Mouse (Mus musculus): ENCODE results near the gene Foxp4. TPM values are rescaled to one million over a fixed set of nuclear protein-coding genes. Genes with fewer than 3 reads are reported as not detected.

The Foxp4 gene
- polyA plus RNA-seq, 1 experiment = 10.6 TPM

DNA sequence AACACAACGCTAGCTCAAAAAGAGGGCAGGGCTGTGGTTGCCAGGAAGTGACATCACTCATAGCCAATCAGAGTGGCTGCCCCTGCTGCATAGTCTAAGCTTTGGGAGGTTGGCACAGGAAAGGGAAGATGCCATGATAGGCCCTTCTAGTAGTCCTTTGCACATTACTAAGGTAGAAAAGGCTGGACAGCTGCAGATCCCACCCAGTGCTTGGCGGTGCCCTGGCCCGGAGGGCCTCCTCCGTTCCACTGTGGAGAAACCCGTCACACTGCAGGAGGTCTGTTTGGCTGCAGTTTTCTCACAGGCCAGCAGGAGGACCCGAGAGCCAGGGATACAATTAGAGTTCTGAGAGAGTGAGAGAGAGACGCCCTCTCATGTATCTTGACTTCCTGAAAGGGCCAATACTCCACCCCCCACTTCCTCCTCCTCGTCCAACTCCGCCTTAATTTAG lies 51.1 kb downstream of the Foxp4 start:
- no peaks in the 10 kb centered on the region for H3K9me3 ChIP-seq (ENCODE audit: control insufficient read depth, low read length)
- no peaks in the 10 kb centered on the region for H3K27me3 ChIP-seq (ENCODE audit: control insufficient read depth)
- H3K4me1 ChIP-seq (ENCODE audit: control insufficient read depth) = peaks cover 6% of the 10 kb centered on the region
- peaks cover 60% of the 10 kb centered on the region for H3K36me3 ChIP-seq (ENCODE audit: control insufficient read depth)
- TF ChIP-seq TAL1 (IDR thresholded peaks at IDR 0.05; ENCODE audit: low read length) (no peak), GATA1 (IDR thresholded peaks at IDR 0.05; ENCODE audit: low read length) (no peak)
- no peak overlapping the region for H3K4me3 ChIP-seq (replicated peaks)

- no peaks in the 10 kb centered on the region for H3K27me3 ChIP-seq (ENCODE audit: control insufficient read depth)
- no peaks in the 10 kb centered on the region for H3K9me3 ChIP-seq (ENCODE audit: control insufficient read depth, low read length)
- H3K36me3 ChIP-seq (ENCODE audit: control insufficient read depth) = peaks cover 58% of the 10 kb centered on the region
- TF ChIP-seq GATA1 (IDR thresholded peaks at IDR 0.05; ENCODE audit: low read length) = no peak
- no peak for TF ChIP-seq TAL1 (IDR thresholded peaks at IDR 0.05; ENCODE audit: low read length)
- no peak overlapping the region for H3K4me3 ChIP-seq (replicated peaks)
- peaks cover 6% of the 10 kb centered on the region for H3K4me1 ChIP-seq (ENCODE audit: control insufficient read depth)
These were observed 52.0 kb downstream of the Foxp4 start for GRCm38 (mm10) chr17:47872311-47873011.

DNA sequence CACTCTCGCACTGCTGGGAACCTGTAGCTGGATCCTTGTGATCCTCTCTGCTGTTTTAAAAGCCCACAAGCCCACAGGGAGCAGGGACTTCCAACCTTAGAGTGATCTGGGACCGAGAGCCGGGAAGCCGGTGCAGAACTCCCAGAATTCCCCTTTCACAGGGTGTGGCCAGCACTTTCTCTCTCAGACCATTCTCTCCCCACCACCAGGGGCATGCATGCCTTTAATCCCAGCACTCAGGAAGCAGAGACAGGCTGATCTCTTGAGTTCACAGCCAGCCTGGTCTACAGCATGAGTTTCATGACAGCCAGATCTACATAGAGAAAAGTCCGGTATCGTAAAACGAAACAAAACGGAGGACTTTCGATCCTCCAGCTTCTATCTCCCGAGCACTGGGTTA lies 54.6 kb downstream of the Foxp4 start:
- Histone ChIP-seq H3K36me3 (ENCODE audit: control insufficient read depth) (peaks cover 39% of the 10 kb centered on the region), H3K4me3 (replicated peaks) (no peak overlapping the region), H3K27me3 (ENCODE audit: control insufficient read depth) (no peaks in the 10 kb centered on the region), H3K4me1 (ENCODE audit: control insufficient read depth) (peaks cover 6% of the 10 kb centered on the region), H3K9me3 (ENCODE audit: control insufficient read depth, low read length) (no peaks in the 10 kb centered on the region)
- TF ChIP-seq TAL1 (IDR thresholded peaks at IDR 0.05; ENCODE audit: low read length) = no peak
- no peak for TF ChIP-seq GATA1 (IDR thresholded peaks at IDR 0.05; ENCODE audit: low read length)

DNA sequence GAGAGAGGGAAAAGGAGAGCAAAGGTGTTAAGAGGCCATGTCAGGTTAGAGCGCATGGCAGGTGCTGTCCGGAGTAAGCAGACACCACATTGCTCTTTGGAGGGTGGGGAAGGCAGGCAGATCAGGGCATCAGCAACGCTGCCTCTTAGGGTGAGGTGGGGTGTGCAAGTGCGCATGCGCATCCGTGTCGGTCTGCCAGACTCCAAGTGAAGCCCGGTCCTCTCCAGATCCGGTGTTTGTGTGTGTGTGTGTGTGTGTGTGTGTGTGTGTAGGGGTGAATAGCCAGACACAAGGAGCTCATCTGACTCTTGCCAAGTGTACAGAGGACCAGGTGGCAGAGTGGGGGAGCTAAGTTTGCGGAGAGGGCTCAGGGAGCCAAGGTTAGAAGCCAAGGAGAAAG lies 58.4 kb downstream of the Foxp4 start:
- Histone ChIP-seq H3K4me1 (ENCODE audit: control insufficient read depth) (peaks cover 9% of the 10 kb centered on the region), H3K4me3 (replicated peaks) (no peak overlapping the region)
- no peak for TF ChIP-seq TAL1 (IDR thresholded peaks at IDR 0.05; ENCODE audit: low read length)
- no peak for TF ChIP-seq GATA1 (IDR thresholded peaks at IDR 0.05; ENCODE audit: low read length)

DNA sequence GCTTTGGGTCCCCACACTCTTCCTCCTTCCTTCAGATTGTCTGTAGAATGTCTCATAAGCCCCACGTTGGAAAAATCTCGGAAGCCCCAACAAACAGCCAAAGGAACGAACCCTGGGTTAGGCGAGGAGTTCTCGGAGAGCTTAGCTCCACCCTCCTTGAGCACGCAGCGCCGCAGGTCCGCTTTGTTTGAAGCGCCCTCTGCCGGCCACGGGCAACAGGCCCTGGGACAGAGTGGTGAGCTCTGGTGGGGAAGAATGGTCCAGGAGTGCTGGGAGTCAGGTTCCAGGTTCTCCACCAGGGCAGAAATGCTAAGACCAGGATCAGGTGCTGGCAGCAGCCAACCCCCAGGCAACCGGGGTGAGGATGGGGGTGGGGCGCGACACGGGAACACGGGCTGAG lies 59.9 kb downstream of the Foxp4 start:
- Histone ChIP-seq H3K4me3 (replicated peaks) (no peak overlapping the region), H3K27me3 (ENCODE audit: control insufficient read depth) (0 out of 2 replicates have a peak, but pooled peaks cover 2% of the 10 kb centered on the region), H3K9me3 (ENCODE audit: control insufficient read depth, low read length) (no peaks in the 10 kb centered on the region), H3K36me3 (ENCODE audit: control insufficient read depth) (peaks cover 11% of the 10 kb centered on the region), H3K4me1 (ENCODE audit: control insufficient read depth) (peaks cover 9% of the 10 kb centered on the region)
- TF ChIP-seq GATA1 (IDR thresholded peaks at IDR 0.05; ENCODE audit: low read length) (no peak), TAL1 (IDR thresholded peaks at IDR 0.05; ENCODE audit: low read length) (no peak)

More for the DNA sequence above, 58.4 kb downstream of the Foxp4 start:
- H3K36me3 ChIP-seq (ENCODE audit: control insufficient read depth) = peaks cover 24% of the 10 kb centered on the region
- 0 out of 2 replicates have a peak, but pooled peaks cover 2% of the 10 kb centered on the region for H3K27me3 ChIP-seq (ENCODE audit: control insufficient read depth)
- H3K9me3 ChIP-seq (ENCODE audit: control insufficient read depth, low read length) = no peaks in the 10 kb centered on the region

GRCm38 (mm10) chr17:47863437-47863836 lies 61.0 kb downstream of the Foxp4 start:
- no peak for TF ChIP-seq TAL1 (IDR thresholded peaks at IDR 0.05; ENCODE audit: low read length)
- no peak for TF ChIP-seq GATA1 (IDR thresholded peaks at IDR 0.05; ENCODE audit: low read length)
- H3K4me3 ChIP-seq (replicated peaks) = no peak overlapping the region
- peaks cover 9% of the 10 kb centered on the region for H3K4me1 ChIP-seq (ENCODE audit: control insufficient read depth)
- H3K9me3 ChIP-seq (ENCODE audit: control insufficient read depth, low read length) = no peaks in the 10 kb centered on the region
- peaks cover 7% of the 10 kb centered on the region for H3K36me3 ChIP-seq (ENCODE audit: control insufficient read depth)
- 0 out of 2 replicates have a peak, but pooled peaks cover 2% of the 10 kb centered on the region for H3K27me3 ChIP-seq (ENCODE audit: control insufficient read depth)

DNA sequence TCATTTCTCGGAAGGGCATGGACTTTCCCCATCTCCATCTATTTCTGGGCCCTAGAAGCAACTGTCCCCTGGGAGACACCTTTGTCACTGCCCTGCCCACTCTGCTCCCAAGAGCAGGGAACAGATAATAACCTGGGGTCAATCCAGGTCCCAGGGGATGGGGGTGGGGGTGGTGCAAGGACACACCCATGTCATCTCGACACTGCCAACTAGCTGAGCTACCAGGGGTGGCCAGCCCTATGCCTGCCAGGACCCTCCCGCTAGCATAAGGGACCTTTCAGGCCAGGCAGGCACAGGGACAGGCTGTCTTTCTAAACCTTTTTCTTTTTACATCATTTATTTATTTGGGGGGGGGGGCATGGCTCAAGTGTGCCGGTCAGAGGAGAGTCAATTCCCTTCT lies 61.4 kb downstream of the Foxp4 start:
- Histone ChIP-seq H3K4me1 (ENCODE audit: control insufficient read depth) (peaks cover 9% of the 10 kb centered on the region), H3K4me3 (replicated peaks) (no peak overlapping the region), H3K9me3 (ENCODE audit: control insufficient read depth, low read length) (no peaks in the 10 kb centered on the region), H3K36me3 (ENCODE audit: control insufficient read depth) (peaks cover 3% of the 10 kb centered on the region), H3K27me3 (ENCODE audit: control insufficient read depth) (0 out of 2 replicates have a peak, but pooled peaks cover 2% of the 10 kb centered on the region)
- TF ChIP-seq TAL1 (IDR thresholded peaks at IDR 0.05; ENCODE audit: low read length) = no peak

GRCm38 (mm10) chr17:47855544-47855943 lies 68.9 kb downstream of the Foxp4 start:
- Histone ChIP-seq H3K4me3 (replicated peaks) (no peak overlapping the region), H3K9me3 (ENCODE audit: control insufficient read depth, low read length) (peaks cover 4% of the 10 kb centered on the region; the same call in 1 of the 2 replicates)
- TF ChIP-seq GATA1 (IDR thresholded peaks at IDR 0.05; ENCODE audit: low read length) (no peak), TAL1 (IDR thresholded peaks at IDR 0.05; ENCODE audit: low read length) (no peak)

GRCm38 (mm10) chr17:47854908-47855307 lies 69.5 kb downstream of the Foxp4 start:
- H3K36me3 ChIP-seq (ENCODE audit: control insufficient read depth) = no peaks in the 10 kb centered on the region
- H3K9me3 ChIP-seq (ENCODE audit: control insufficient read depth, low read length) = peaks cover 4% of the 10 kb centered on the region; the same call in 1 of the 2 replicates
- TF ChIP-seq GATA1 (IDR thresholded peaks at IDR 0.05; ENCODE audit: low read length) (no peak), TAL1 (IDR thresholded peaks at IDR 0.05; ENCODE audit: low read length) (no peak)
- peaks cover 4% of the 10 kb centered on the region; the same call in 1 of the 2 replicates for H3K27me3 ChIP-seq (ENCODE audit: control insufficient read depth)
- H3K4me3 ChIP-seq (replicated peaks) = no peak overlapping the region
- peaks cover 5% of the 10 kb centered on the region for H3K4me1 ChIP-seq (ENCODE audit: control insufficient read depth)

More at GRCm38 (mm10) chr17:47855544-47855943, 68.9 kb downstream of the Foxp4 start:
- H3K4me1 ChIP-seq (ENCODE audit: control insufficient read depth) = peaks cover 5% of the 10 kb centered on the region
- H3K36me3 ChIP-seq (ENCODE audit: control insufficient read depth) = no peaks in the 10 kb centered on the region
- H3K27me3 ChIP-seq (ENCODE audit: control insufficient read depth) = peaks cover 4% of the 10 kb centered on the region; the same call in 1 of the 2 replicates

Data from erythroblast, embryonic 14.5 days (primary cell).